Mouse (Mus musculus): ENCODE data around the gene Zfp583.

Gene Zfp583

DNA sequence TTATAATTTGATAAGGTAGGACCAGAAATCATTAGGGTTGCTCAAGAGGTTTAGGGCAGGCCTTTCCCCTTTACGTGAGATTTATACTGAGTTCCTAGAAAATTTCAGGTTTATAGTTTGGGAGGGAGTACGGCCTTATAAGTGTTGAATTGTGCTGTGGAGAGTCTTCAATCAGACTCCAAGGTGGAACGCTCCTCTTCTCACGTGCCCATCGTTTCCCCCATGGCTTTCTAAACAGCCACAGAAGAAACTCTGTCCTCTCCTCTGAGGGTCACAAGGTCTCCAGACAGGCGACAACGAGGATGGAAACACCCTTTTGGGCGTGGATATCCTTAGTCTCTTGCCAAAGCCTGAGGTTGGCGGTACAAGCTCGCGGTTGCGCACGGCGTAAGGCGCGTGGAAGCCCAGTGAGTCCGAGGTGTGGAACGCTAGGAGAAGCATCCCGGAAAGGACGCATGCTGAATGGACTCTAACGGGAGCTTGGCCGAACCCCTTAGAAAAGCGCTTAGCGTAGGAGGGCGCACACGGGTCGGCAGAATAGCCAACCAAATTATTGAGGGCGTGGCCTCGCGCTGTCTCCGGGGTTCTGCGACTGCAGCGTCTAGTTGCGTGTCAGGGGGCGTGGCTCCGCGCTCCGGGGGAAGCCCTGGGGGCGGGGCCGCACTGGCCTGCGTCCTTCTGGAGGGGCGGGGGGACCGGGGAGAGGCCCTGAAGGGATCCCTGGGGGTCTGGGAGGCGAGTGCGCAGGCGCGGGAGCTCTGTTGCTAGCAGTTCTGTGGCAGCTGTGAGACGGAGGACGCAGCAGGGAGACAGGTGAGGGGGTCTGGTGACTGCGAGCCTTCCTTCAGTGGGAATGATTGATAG is 45.0 kb downstream of the Zfp583 start, which contains the start of gene Zfp667:
Gene Zfp667, plus strand, starts transcription at position 738 of the 864 bp plus-strand sequence.
- peak; percentile 94 to 98 for DNase-seq (ENCODE audit: low spot score in 2 of 2)

DNA sequence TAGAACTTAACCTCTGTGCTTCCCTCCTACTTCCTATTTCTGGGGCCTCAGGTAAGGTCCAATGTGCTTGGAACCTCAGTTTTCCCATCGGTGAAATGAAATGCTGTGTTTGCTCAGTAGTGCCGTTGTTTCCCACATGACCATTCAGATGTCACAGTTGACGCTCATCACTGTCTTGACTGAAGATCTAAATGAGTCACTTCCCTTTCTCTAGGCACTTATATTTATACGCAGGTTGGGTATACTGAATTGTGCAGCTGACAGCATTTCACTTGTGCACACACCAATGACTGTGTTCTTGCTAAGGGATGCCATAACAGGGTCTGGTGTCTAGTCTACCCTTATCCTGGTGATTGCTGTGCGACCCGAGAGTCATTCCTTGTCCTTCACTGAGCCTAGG is 45.7 kb downstream of the Zfp583 start:
- DNase-seq (ENCODE audit: low spot score in 2 of 2), result peak in 1 of 2 experiments; percentile 41

DNA sequence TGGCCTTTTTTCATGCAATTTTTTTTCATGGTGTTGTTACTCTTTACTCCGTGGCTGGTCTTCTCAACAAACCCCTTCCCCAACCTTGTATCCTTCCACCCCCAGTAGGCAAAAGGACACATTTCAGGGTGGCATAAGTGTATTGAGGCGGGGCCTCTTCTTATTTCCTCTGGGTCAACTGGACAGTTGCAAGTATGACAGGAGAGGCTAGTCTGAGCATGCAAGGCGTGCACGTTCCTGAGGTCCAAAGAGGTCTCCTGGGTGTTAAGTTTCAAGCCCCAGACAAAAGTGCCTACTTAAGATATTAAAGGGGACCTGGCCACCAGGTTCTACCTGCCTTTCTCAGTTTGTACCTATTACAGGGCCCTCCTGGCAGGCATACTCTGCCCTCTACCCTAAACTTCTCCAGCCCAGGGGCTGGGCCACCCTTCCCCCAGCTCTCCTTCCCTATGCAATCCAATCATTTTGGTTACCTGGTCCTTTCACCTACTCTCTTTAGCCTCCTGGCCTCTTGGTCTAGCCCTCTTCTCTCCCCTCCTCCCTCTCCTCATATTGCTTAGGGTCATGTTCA is 46.6 kb downstream of the Zfp583 start:
- DNase-seq (ENCODE audit: low spot score in 2 of 2), result no peak

DNA sequence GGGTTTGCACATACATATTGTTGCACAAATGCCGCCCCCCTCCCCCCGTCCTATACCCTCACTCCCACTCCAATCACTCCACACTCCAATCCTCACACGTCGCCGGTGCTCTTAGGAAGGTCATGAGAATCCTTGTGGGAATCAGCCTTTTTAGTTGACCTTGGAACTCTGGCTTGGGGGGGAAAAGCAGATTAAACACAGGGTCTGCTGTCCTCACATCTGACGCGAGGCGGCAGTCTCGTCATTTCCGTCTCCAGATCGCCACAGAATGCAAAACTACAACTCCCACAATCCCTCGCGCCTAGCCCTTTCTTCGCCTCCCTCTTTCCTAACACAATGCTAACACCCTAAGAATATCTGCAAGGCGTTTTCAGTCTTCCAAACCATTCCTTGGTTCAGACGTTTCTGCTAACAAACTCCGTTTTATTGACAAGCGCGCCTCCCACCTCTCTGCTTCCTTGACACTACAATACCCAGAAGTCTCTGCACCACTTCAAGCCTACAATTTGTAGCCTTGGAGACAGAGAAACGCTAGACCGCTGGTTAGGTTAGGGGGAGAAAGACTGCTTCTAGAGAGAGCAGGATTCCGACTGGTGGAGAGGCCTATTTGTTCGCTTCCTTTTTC is 47.5 kb downstream of the Zfp583 start:
- peak; percentile 63 to 74 for DNase-seq (ENCODE audit: low spot score in 2 of 2)

DNA sequence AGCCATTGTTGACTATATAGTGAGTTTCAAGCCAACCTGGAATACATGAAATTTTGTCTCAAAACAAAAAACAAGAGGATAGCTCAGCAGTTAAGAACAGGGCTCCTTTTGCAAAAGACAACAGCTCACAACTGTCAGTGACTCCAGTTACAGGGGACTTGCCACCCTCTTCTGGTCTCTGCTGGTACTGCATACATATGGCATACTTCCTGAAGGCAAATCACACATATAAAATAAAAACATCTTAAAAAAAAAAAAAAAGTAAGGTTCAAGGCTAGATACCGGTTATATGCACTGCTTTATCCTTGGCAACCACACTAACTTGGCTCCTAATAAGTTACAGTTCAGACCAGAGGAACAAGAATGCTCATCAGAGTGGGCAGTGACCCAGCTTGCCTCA is 48.3 kb downstream of the Zfp583 start:
- peak; percentile 74 to 82 for DNase-seq (ENCODE audit: low spot score in 2 of 2)

DNA sequence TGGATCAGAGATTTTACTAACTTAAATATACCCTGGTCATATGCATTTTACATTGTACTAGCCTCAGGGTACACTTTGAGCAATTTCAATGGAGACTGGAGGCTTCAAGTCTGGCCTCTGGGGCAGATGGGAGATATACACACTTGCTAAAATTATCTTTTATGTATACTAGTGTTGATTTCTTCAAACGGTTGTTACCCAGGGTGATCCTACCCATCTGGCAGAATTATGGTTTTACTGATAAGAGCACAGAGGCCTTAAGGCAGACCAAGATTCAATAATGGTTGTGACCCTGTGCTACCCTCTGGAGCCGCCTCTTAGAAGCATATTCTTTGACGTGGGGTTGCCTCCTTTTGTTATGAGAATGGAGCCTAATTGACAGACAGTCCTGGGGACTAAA is 53.2 kb downstream of the Zfp583 start:
- DNase-seq (ENCODE audit: low spot score in 2 of 2), result no peak

DNA sequence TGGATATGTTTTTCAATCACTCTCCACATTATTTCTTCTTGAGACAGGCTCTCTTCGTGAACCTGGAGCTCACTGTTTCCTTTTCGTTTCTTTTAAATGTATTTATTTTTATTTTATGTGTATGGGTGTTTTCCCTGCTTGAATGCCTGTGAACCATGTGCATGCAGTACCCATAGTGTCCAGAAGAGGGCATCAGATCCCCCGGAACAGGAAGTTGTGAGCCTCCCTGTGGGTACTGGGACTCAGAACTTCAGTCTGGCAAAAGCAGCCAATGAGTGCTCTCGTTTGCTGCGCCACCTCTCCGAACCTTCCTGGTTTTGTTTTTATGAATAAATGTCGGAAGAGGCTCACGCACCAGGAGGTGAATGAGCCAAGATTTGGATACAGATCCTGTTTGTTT is 65.4 kb downstream of the Zfp583 start:
- DNase-seq (ENCODE audit: low spot score in 2 of 2), result peak; percentile 35 to 52

Measured in natural killer cell, adult 2 months (primary cell).